Mouse (Mus musculus) lung, postnatal 14 days (tissue): ENCODE measurements at regions not wholly inside any gene's neighbourhood (a gene's known extent, or its start where the extent isn't known, plus 50 kb on each side); places are given as distances from the start of the nearest gene placed in this dataset.

Experiments
- DNase-seq: peaks from one replicate; pipeline ENCODE4 v3.0.0; 2021

- DNase-seq: peak; percentile 81
Observed at GRCm38 (mm10) chr6:31011407-31012020, 52.6 kb upstream of the Klf14 start.

DNA sequence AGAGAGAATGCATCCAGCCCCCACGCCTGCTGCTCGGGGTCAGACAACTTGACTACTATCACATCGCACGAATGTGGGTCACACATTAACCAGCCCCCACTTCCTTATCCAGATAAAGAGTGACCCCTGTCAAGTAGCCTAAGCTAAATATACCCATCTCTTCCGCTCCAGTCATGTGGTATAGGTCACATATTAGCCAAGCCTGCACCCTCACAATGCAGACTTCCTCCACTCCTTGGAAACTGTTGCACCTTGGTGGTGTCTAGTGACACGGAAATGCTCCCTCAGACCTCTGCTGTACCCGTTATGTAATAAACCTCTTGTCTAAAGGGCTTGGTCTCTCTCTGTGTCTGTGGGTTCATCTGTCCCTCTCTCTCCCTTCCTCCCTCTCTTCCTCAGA is 57.7 kb upstream of the Klf14 start:
- DNase-seq: no peak

- no peak for DNase-seq
Observed at GRCm38 (mm10) chr6:31021776-31022175, 62.9 kb upstream of the Klf14 start.

DNA sequence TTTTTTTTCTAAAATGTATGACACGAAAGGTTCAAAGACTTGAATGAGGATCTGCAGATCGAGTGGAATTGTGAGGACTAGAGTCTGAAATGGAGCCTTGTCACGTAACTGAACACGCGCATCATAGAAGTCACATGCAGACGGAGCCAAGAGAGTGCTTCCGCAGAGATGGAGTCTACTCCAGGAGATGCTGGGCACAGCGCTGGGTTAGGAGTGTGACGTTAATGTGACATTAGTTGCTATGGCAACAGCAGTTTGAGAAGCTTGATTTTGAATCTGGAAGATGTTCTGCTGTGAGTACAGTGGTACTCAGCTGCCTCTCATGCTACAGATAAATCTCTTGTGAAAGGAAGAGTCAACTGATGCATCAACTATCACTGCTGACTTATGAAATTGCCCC is 70.9 kb upstream of the Klf14 start:
- DNase-seq: no peak

- DNase-seq: no peak
Observed at GRCm38 (mm10) chr6:31031022-31031421, 72.1 kb upstream of the Klf14 start.

DNA sequence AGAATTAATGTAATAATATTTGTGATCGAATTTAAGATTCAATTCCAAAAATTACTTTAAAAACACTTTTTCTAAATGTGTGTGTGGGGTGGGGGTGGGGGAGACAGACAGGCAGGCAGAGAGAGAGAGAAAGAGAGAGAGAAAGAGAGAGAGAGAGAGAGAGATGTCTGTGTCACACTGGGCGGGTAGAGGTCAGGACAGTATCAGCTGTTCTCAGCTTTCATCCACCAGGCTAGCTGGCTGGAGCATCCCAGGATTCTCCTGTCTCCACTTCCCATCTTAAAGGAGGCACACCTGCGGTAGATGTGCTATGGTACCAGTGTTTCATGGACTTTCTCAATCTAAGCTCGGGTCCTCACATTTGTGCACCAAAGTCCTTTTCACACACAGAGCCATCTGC is 73.3 kb upstream of the Klf14 start:
- no peak for DNase-seq

- DNase-seq: peak; percentile 58
Observed at GRCm38 (mm10) chr6:31032980-31033608, 74.2 kb upstream of the Klf14 start.

DNA sequence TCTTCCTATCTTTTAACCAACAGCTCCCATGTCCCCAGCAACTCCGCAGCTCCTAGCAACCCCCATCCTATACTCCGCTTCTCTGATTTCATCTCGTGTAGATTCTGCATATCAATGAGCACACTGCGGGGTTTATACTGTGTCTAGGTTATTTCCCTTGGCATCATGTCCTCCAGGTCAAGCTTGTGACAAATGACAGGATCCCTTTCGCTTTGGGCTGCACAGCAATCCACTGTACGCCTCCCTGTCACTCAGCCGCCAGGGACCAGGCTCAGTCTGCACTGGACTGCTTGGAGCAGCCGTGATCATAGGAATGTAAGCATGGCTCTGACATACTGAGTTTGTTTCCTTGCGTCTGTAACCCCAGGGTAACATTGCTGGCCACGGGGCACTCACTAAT is 75.9 kb upstream of the Klf14 start:
- DNase-seq: no peak

DNA sequence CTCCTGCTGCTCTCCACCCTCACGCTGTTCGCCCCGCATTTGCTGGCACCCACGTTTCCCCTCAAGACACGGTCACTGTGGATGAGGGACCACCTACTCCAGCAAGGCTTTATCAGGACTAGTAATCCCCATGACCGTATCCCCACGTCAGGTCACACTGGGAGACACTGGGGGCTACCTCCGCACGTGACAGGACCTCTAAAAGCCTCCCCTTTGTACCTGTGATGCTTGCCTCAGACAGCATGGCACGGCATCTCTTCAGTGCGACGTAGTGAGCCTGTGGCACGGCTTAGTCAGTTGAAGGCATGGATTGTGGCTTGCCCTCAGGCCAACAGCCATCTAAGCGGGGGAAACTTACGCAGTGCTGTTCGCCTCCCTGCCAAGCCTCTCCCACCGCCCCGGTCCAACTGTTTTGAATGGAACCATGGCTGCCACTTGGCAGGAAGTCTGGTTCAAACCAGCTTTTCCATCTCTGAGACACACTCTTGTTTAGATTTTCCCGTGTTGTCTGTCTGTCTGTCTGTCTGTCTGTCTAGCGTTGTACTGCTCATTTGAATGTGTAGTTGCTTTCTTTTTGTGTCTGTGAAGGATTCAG is 79.0 kb upstream of the Klf14 start:
- DNase-seq: peak; percentile 49

DNA sequence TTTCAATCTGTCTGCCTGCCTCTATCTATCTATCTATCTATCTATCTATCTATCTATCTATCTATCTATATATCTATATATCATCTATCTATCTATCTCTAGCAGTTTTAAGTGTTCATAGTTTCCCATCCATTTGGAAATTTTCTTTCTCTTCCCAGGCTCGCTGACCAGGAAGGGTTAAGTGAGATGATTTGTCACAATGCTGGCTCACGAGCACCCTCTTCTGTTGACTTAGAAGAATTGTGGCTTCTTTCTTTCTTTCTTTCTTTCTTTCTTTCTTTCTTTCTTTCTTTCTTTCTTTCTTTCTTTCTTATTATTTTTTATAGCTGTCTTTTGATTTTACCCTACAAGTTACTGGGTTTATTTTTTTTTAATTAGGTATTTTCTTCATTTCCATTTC is 79.6 kb upstream of the Klf14 start:
- peak; percentile 21 for DNase-seq

GRCm38 (mm10) chr6:31039485-31039884 is 80.6 kb upstream of the Klf14 start:
- DNase-seq: no peak

- DNase-seq: no peak
Observed at GRCm38 (mm10) chr6:31040783-31041182, 81.9 kb upstream of the Klf14 start.

GRCm38 (mm10) chr6:31043368-31043767 is 84.5 kb upstream of the Klf14 start:
- no peak for DNase-seq

DNA sequence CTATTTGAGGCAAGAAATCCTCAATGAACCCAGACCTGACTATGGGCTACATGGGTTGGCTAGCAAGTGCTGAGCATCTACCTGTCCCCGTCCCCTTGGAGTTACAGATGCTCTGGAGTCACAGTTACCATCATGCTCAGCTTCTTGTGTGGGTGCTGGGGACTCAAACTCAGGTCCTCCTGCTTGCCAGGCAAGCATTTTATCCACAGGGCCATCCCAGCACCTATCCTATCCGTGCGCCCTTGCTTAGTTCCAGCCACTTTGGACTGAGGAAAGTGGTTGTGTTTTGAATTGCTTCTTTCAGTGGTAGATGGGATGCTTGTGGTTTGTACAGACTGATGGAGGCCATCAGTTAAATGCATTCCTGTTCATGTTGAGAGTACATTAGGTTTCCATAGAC is 85.0 kb upstream of the Klf14 start:
- no peak for DNase-seq

- no peak for DNase-seq
Observed at GRCm38 (mm10) chr6:31046197-31046596, 87.3 kb upstream of the Klf14 start.

- no peak for DNase-seq
Observed at GRCm38 (mm10) chr6:31048920-31049576, 90.2 kb upstream of the Klf14 start.

GRCm38 (mm10) chr6:31050831-31051230 is 92.0 kb upstream of the Klf14 start:
- DNase-seq: no peak

DNA sequence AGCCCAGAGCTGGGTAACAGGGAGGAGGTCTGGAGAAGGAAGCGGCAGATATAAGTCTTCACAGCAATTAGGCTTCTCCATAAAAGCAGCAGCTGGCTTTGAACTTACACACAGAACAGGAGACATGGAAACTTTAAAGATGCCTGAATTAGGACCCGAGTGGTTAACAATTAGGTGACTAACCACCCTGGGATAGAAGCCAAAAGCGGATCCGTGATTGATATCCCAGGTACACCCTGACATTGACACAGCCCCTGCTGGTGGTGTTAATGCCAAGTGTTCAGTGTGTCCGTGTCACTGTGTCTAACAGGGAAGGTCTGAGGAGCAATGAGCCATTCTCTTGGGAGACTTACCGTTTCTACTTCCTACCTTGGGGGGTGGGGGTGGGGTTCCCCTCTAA is 92.9 kb upstream of the Klf14 start:
- no peak for DNase-seq

DNA sequence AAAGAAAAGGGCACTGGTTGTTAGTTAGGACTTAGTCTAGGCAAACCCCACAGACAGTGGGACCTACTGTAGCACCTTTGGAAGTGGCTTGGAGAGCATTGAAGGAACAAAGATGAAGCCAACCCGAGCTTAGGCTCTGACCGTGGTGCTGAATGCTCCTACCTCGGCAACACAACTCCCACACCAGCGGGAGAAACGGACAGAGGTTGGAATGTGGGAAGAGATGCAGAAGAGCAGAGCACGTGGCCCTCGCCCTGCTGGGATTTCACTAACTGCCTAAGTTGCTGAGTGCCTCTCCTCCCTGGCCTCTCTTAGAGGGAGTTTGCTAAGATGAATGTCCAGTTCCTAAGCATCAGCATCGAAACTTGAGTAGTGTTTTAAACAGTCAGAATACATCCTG is 94.1 kb upstream of the Klf14 start:
- no peak for DNase-seq

GRCm38 (mm10) chr6:31056786-31057566 is 98.1 kb upstream of the Klf14 start:
- no peak for DNase-seq

GRCm38 (mm10) chr6:31058299-31058698 is 99.4 kb upstream of the Klf14 start:
- DNase-seq: no peak

DNA sequence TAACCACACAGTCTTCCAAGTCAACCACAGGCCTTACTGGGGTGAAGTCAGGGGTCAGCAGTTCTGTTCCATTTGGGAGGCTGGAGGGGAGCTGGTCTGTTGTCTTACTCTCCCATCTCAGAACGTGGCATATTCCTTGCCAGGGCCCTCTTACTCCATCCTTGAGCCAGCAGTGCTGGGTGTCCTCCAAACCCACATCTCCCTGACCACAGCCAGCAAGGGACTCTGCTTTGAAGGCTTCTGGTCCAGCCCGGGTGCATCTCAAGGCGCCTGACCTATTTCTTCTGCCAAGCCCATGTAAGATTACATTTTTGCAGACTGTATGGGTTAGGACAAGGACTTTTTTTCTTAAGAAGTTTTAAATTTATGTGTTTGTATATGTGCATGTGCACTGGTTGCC is 100.1 kb upstream of the Klf14 start:
- no peak for DNase-seq

- DNase-seq: no peak
Observed at GRCm38 (mm10) chr6:31061813-31062212, 102.9 kb upstream of the Klf14 start.
